Mouse (Mus musculus) left cerebral cortex, adult 9 months (tissue): ENCODE results near the gene Cryzl2.

Experiments
- DNase-seq, 2 experiments: peaks; one replicate each; pipeline ENCODE4 v3.0.0; 2022; ENCODE audit warnings: low spot score in 2 of 2

The Cryzl2 gene

DNA sequence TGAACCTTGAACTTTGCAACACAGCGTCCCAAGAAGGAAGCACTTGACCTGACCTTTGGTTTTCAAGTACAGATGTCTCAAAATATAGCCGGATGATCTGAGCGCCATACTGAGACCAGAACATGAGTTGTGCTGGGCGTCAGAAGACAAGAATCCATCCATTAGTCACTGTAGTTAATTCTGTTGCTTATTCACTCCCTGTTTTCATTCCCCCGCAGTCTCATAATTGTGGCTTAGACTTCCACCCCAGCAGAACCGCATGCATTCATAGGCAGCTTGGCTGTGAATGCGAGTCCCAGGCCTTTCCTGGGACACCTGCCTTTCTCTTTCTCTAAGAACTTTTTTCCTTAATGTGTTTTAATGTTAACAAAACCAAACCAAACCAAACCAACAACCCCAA, 14.3 kb downstream of the Cryzl2 start:
- DNase-seq = no peak

DNA sequence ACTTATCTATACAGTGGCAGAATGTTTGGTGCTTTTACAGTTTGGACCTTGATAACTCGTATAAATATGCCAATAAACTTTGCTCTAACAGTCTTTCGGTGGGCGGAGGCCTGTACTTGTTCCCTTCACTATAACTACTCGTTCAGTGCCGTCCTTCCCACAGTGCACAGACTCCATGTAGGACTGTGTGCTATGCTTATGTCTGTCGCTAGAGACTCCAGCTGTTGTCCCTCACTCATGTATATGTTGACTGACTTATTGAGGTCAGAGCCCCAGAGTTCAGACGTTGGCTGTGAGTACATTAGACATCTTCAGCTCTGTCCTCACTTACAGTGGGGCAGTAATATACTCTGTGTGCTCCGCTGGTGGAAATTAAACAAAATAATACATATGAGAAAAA, 16.5 kb downstream of the Cryzl2 start:
- DNase-seq = no peak

DNA sequence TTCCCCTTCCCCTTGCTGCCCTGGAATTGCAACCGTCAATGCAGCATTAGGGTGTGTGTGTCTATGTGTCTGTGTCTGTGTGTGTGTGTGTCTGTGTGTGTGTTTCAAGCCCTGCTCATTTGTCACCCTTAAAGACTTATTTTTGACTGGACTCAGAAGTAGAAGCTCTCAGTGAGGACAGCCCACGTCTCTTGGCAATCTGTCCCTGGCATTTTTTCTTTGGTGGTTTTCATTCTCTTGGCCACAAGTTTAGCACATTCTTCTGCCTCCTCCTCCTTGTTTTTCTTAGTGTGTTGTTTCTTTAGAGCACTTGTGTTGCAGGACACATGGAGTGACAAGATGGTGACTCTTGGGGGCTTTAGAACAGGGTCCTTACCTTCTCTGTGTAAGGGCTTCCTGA, 17.9 kb downstream of the Cryzl2 start:
- peak in 1 of 2 experiments; percentile 61 for DNase-seq

DNA sequence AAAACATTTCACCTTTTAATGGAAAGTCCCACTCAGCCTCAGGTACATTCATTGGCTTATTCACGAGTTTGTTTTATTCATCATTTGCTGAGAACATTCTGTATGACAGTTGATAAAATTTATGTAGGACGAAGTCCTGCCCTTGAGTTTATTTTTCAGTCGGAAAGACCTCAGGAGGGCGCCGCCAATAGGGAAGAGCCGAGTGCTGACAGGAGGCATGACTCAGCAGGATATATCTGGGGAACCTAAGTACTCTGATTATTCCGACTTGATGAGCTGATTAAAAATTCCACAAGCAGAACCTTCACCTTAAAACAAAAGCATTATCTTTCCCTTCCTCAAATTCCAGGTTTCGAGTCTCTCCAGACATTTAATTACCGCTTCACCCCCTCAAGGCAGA, 21.7 kb downstream of the Cryzl2 start:
- DNase-seq = no peak

DNA sequence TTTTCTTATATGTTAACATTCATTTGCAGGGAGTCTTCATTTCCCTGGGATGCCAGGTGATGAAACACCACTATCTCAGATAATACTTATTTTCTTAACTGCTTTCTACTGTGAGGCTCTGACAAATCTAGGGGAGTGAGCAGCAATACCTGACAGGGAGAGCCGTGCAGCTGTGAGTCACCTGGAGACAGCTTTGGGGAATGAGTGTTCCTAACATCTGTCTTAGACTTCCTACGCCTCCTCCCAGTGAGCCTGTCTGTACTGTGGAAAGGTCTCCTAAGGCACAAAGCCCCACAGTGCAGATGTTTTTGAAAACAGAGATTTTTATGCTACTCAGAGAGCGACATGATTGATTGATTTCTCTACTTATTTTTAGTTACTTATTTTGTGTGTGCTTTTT, 22.5 kb downstream of the Cryzl2 start:
- no peak for DNase-seq

DNA sequence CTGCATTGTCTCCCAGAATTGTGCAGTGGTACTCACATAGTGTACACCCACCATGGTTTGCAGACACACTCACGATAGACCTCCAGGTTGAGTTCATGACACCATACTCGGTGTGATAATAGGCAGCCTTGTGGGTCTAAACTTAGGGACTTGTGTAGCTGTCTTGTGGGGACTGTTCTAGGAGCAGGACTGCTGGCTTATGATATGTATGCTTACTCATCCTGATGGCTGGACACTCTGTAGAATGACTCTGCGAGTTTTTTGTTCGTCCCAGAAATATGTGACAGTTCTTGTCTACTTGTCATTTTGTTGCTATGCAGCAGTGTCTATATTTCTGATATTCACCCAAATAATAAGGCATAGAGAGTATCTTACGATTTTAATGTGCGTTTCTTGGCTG, 23.3 kb downstream of the Cryzl2 start:
- no peak for DNase-seq

DNA sequence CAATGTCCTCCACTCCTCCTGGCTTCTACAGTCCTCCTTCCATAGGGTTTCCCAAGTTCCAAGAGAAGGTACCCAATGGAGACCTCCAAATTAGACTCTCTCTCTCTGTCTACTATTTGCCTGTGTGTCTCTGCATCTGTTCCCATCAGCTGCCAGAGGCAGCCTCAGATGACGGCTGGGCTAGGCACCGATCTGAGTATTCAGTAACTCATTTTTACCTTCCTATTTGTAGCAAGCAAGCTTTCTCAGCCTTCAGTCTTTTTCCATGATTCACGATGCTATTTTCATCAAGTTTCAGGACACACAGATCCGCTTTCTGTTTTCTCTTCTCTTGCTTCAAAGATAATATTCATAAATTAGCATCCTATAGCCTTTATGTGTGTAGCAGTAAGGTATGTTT, 25.8 kb downstream of the Cryzl2 start:
- peak in 1 of 2 experiments; percentile 62 for DNase-seq

DNA sequence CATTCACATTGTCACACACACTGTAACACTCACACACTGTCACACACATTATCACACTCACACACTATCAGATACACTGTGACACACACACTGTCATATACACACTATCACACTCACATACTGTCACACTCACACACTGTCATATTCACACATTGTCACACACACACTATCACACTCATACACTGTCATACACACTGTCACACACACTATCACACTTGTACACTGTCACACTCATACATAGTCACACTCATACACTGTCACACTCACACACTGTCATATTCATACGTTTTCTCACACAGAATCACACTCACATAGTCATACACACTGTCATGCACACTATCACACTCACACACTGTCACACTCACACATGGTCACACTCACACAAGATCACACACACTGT, 42.3 kb downstream of the Cryzl2 start:
- DNase-seq = no peak

DNA sequence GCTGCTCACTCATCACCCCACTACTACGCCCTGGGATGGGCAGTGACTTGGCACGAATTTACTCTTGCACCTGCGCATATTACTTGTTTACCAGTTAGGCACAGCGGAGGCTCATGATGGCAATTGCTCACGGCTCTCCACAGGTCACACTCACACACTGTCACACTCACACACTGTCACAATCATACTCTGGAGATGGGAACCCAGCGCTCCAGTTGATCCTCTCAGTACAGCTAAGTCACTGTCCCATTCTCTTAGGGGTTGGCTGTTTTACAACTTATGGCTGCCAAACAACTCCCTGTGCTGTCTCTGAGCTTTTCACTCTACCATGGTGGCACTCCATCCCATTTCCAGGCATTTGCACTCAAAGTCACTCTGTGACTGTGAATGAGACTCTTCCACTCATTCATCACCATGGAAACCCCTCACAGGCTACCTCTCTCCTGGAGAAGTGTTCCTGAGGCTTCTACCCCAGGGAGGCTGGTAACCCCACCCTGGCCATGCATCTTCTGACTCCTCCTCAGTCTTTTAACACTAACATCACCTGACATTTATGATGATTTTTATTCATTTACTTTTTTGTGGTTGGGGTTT, 43.1 kb downstream of the Cryzl2 start:
- no peak for DNase-seq

DNA sequence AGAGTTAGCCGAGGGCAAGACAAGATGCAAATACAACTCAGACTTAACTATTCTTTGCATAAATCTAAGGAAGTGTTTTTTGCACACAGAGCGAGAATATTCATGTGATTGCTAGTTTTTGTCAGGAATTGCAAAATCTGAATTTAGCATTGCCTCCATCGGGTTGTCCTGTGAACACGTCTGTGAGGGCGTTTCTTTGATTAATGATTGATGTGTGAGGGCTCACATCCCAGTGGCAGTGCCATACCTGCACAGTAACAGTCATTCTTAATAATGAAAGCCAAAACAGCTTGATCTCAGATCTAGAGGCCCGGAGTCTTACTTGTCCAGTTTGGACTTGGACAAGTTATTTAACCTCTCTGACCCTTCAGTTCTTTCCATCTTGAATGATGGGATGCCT, 44.7 kb downstream of the Cryzl2 start:
- no peak for DNase-seq

DNA sequence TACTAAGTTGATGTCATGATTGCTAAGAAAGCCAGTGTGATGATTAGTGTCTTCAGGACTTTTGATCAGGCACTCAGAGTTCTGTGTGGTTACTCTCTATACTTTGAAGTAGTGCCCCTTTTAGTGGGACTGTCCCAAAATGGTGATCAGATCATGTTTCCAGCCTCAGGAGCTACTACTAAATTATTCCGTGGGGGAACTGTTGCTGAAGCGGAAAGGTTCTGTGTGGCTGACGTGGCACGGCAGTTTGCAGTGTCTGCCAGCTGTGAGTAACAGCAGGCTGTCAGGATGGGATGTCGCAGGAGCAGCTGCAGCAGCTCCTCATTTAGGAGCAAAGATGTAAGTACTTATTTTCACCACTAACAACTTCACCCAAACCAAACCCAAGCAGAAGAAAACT, 48.1 kb downstream of the Cryzl2 start, which contains the start of gene Sec16b:
Sec16b (plus strand) TSS at position 207 of the 400 bp plus-strand sequence.
- DNase-seq = no peak

DNA sequence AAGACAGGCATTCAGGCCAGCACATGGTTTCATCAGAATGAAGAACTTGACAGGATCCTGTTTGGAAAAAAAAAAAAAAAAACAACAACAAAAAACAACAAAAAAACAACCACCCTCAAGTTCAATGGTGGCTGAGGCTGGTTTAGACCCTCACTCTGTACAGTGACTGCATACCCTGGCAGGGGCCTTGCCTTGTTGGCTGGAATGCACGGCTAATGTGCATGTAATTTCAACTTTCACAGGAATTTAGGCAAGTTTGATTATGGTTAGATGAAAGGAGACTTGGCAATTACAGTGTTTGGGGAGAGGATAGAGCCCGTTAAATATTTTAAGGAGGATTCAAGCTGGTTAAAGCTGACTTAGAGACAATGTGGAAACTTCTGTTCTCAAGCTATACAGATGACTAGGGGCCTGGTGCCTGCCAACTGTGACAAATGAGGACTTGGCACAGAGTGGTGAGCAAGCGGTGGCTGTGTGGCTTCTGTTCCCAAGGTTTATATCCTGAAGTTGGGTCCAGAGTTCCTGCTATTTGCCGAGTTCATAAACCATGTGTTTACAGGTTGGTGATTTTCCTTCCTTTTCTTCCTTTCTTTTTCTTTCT, 48.7 kb downstream of the Cryzl2 start:
- peak in 1 of 2 experiments; percentile 40 for DNase-seq

DNA sequence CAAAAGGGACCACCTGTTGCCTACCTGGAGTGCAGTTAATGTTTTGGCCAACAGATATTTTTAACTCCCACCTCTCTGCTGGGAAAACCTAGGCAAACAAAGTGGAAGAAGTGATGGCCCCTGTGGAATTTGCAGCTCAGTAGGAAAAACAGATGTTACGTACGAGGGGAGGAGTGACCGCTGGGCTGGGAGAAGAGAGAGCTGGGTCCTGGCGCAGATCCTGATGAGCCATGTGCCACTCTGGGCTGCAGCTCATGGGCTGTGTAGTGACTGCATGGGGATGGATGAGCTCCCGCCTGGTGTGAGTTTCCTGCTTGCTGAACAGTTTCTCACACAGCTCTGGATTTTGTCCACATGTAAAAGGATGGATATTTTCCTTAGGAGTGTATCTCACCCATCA, 49.4 kb downstream of the Cryzl2 start:
- DNase-seq = no peak

DNA sequence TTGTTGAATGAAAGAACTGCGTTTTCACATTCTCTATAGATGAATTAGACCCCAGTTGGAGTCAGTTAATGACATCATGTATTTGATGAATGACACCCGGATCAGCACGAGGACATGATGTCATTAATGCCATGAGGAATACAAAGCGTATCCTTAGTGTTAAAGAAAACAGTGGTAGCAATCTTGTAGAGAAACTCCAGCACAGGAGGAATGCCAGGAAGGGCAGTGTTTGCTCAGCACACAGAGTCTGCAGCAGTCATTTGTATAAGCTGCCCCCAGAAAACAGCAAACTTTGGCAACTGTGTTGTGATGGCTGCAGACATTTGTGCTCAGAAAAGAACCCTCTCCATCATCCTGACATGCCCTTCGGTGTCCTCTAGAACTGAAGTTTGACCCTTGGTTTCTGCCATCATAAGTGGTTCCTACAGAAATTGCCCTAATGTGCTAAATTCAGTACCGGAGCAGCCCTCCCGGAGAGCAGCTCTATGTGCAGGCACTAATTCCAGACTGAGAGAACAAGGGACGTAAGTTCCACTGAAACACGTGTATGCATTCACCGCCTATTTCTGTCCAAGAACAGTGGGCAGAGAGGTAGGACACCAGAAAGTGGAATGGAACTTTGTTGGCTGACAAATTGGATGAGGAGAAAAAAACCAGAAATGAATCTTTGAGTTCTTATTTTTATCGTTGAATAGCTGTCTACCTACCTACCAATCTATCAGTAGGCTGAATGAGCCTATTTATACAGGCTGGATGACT, 54.5 kb downstream of the Cryzl2 start:
- DNase-seq = peak in 1 of 2 experiments; percentile 36

DNA sequence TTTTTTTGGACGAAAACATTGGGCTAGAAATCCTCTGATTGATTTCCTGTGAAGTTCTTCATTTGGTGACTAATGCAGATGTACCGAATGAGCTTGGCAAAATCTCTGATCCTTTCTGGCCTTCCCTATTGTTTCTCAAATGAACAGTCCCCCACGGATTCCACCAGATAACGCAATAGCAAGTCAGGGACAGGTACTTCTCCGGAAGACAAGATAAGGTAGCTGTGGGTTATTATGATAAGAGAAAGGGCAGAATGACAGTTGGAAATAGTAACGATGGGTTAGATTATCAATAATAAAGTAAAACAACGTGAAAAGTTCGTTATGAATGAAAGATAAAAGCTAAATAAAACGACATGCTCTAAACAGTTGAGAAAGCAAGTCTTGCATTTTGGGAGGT, 55.2 kb downstream of the Cryzl2 start:
- no peak for DNase-seq

DNA sequence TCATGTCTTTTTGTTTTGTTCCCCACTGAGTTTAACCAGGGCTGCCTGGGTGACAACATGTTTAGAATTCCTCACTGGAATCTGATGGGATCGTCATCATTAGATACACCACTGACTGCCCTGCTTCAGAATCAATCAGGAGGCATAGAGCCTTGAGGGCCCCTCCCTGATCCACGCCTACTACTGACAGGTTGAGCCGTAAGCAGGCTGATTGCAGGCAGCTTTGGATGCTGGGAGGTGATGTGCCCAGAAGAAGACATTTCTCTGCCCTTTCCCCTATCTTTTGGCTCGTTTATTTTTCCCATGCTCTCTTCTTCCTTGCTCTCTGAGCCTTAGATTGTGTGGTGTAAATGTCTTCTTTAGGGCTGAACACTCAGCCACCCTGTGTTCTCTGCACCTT, 55.9 kb downstream of the Cryzl2 start:
- no peak for DNase-seq

DNA sequence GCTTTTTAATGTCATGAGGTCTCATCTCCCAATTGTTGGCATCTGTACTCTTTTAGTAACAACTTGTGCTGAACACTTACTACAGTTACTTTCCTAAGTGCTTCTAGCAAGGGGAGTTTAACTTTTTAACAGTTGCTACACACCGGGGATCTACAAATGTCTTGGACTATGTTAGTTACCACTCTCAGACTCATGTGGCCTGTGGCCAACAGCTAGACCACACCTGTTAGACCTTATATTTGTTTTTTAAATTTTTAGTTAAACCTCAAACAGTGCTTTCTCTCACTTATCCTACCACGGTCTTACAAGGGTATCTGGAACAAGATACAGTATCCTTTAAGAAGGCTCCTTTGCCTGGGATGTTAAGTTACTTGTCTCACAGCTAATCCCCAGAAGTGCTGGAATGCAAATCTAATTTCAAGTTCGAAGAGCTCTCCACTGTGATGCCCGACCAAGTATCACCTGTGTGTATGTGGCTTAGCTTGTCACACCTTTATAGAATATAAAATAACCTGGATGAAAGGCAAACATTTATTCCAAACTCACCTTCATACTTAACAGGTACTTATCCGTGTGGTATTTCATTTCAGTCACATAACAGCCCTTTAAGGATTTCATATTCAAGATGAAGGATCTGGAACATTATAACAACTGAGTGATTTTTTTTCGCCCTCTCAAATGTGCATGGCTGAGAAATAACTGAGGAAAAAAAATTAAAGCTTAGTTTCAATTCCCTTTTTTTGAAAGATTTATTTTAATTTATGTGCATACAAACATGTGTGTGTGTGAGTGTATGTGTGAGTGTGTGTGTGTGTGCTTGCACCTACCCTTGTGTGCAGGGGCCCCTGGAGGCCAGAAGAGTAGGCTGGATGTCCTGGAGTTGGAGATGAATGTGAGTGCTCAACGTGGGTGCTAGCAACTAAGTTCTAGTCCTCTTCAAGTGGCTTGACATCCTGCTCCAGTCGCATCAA, 58.7 kb downstream of the Cryzl2 start:
- no peak for DNase-seq

DNA sequence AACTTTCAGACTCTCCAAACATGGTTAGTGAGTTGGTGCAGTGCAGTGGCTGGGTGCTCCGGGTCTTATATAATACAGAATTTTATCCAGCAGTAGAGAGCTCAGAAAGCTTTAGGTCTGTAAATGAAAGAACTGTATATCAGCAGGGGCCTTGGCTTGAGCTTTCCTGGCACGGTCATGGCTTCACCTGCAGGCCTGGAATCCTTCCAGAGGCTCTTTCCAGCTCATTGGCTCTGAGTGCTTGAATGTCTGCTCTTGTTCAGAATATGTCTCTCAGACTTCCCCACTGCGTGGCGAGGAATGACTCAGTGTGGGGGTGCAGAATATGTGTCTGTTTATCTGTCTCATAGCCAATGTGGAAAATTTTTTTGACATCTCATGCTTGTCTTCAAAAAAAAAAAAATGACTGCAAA, 59.7 kb downstream of the Cryzl2 start:
- DNase-seq = peak; percentile 62 to 85

DNA sequence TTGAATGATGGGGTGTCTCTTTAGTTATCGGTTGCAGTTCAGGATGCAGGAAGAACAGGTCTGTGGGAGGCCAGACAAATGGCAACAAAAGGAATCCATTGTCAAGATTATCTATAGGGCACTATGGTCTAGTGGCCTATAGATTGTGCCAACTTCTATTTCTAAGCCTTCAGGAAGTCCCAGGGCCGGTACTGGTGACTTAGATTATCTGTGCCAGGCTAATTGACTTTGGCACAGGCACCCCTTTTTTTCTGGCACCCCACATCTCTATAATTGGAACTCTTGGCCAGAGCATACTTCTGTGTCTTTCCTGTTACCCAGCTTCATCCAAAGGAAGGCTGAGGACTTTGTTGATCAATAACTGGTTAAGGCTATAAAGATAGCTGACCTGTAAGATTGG, 61.0 kb downstream of the Cryzl2 start:
- DNase-seq = no peak

DNA sequence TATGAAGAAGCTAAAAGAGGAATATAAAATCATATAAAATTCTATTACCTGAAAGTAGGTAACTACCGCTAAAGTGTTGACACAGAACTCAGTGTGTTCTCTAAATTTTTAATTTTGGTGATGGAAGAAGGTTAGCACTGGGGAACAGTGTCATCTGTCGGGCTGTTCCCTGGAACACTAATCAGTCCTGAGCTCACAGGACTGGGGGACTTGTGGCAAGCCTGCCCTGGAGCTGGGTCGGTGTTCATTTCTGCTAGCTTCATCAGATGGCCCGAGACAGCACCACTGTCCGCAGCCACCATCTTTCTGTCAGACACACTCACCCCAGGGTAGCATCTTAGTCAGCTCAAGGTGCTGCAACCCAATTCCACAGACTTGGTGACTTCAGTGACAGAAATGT, 63.9 kb downstream of the Cryzl2 start:
- no peak for DNase-seq

DNA sequence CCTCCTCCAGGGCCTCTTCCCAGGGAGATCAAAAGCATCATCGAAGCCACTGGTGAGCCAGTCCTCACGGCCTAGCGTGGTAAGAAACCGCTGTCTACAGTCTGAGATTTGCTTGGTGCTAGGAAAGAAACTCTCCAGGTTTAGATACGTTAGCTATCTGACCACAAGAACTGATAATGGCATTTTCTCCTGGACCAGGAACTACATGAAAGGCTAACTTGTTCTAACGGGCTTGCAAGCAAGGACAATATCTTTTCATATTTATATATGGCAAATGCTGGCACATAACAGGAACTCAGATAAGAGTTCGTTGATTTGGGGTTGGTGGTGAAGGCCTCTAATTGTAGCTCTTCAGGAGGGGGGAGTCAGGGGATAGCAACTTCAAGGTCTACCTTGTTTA, 66.4 kb downstream of the Cryzl2 start:
- DNase-seq = no peak
